Mouse (Mus musculus) heart, embryonic 12.5 days (tissue): ENCODE measurements around the gene Dio1. TPM values are rescaled to one million over a fixed set of nuclear protein-coding genes. Genes with fewer than 3 reads are reported as not detected.

ENCODE experiments used
- ATAC-seq: fragments of 200-750 bp; cut with Nextera tagmentation; 2 replicates; pipeline ENCODE4 v1.8.0; 2017; ENCODE audit warnings: moderate TSS enrichment, moderate library complexity; ENCODE audit not compliant: insufficient number of reproducible peaks, low FRiP score
- H3K27ac ChIP-seq: fragments of 300-500 bp; sonication (generic); 2 replicates; pipeline ENCODE4 v1.5.1; 2016; ENCODE audit warnings: mild to moderate bottlenecking, moderate library complexity; ENCODE audit not compliant: poor library complexity, severe bottlenecking
- H3K27me3 ChIP-seq: fragments of 300-500 bp; sonication (generic); replicated peaks from 2 replicates; pipeline ENCODE4 v1.6.1; 2016; ENCODE audit warnings: mild to moderate bottlenecking, moderate library complexity
- H3K36me3 ChIP-seq: fragments of 300-500 bp; sonication (generic); 2 replicates; pipeline ENCODE4 v1.6.1; 2016; ENCODE audit warnings: mild to moderate bottlenecking, moderate library complexity
- H3K4me1 ChIP-seq: fragments of 300-500 bp; sonication (generic); replicated peaks from 2 replicates; pipeline ENCODE4 v1.6.1; 2016; ENCODE audit warnings: mild to moderate bottlenecking
- H3K4me2 ChIP-seq: fragments of 300-500 bp; sonication (generic); 2 replicates; pipeline ENCODE4 v1.6.1; 2016; ENCODE audit warnings: mild to moderate bottlenecking, moderate library complexity
- H3K4me3 ChIP-seq: fragments of 300-500 bp; sonication (generic); 2 replicates; pipeline ENCODE4 v1.5.1; 2016; ENCODE audit warnings: mild to moderate bottlenecking
- H3K9ac ChIP-seq: fragments of 300-500 bp; sonication (generic); 2 replicates; pipeline ENCODE4 v1.6.1; 2016; ENCODE audit warnings: mild to moderate bottlenecking, moderate library complexity
- H3K9me3 ChIP-seq: fragments of 300-500 bp; sonication (generic); replicated peaks from 2 replicates; pipeline ENCODE4 v1.6.1; 2016; ENCODE audit warnings: mild to moderate bottlenecking, moderate library complexity
- WGBS: fragments of 180-500 bp; shearing (Covaris S2); methylation state at CpG from one replicate; pipeline ENCODE4 v1.1.7; 2016; 5-methylcytosine and 5-hydroxymethylcytosine counted together
- polyA plus RNA-seq: library from polyadenylated mRNA; unstranded; fragments of >200 nt; fragmentation: Nextera tagmentation; extraction: Ambion mirVana; gene quantifications from 2 replicates; pipeline ENCODE4 v1.2.1, GENCODE M21; 2016

The Dio1 gene
- polyA plus RNA-seq, 1 experiment from 2014 or later, result not detected

GRCm38 (mm10) chr4:107300902-107301555, 5.9 kb downstream of the Dio1 start:
- H3K9ac ChIP-seq, result no peak overlapping the region
- no peak for ATAC-seq
- no peak overlapping the region for H3K4me2 ChIP-seq
- H3K4me3 ChIP-seq, result no peak overlapping the region
- peaks cover 8% of the 10 kb centered on the region for H3K4me1 ChIP-seq
- no peak overlapping the region for H3K27ac ChIP-seq
- H3K27me3 ChIP-seq, result 0 out of 2 replicates have a peak, but pooled peaks cover 9% of the 10 kb centered on the region
- no peaks in the 10 kb centered on the region for H3K36me3 ChIP-seq
- 87% methylated on average over 1 of the region's 1 CpGs for WGBS
- no peaks in the 10 kb centered on the region for H3K9me3 ChIP-seq

- H3K27me3 ChIP-seq, result 0 out of 2 replicates have a peak, but pooled peaks cover 9% of the 10 kb centered on the region
- WGBS, result 74% methylated on average over 4 of the region's 4 CpGs
These were observed 6.6 kb downstream of the Dio1 start for GRCm38 (mm10) chr4:107300371-107300770.

GRCm38 (mm10) chr4:107299779-107300340, 7.1 kb downstream of the Dio1 start:
- 0 out of 2 replicates have a peak, but pooled peaks cover 5% of the 10 kb centered on the region for H3K27me3 ChIP-seq
- no peaks in the 10 kb centered on the region for H3K4me1 ChIP-seq
- no peak overlapping the region for H3K27ac ChIP-seq
- no peak overlapping the region for H3K4me3 ChIP-seq
- 84% methylated on average over 7 of the region's 7 CpGs for WGBS
- H3K9ac ChIP-seq, result no peak overlapping the region
- ATAC-seq, result no peak
- no peaks in the 10 kb centered on the region for H3K9me3 ChIP-seq
- no peaks in the 10 kb centered on the region for H3K36me3 ChIP-seq
- H3K4me2 ChIP-seq, result no peak overlapping the region

More at GRCm38 (mm10) chr4:107300371-107300770, 6.6 kb downstream of the Dio1 start:
- peaks cover 3% of the 10 kb centered on the region for H3K4me1 ChIP-seq
- no peak overlapping the region for H3K9ac ChIP-seq
- H3K27ac ChIP-seq, result no peak overlapping the region
- H3K9me3 ChIP-seq, result no peaks in the 10 kb centered on the region
- no peak overlapping the region for H3K4me2 ChIP-seq
- no peaks in the 10 kb centered on the region for H3K36me3 ChIP-seq
- no peak overlapping the region for H3K4me3 ChIP-seq
- no peak for ATAC-seq

- WGBS, result 77% methylated on average over 8 of the region's 8 CpGs
- no peak for ATAC-seq
- Histone ChIP-seq H3K27ac (no peak overlapping the region), H3K36me3 (no peaks in the 10 kb centered on the region), H3K9ac (no peak overlapping the region), H3K4me3 (no peak overlapping the region), H3K27me3 (no peaks in the 10 kb centered on the region), H3K4me1 (no peaks in the 10 kb centered on the region), H3K4me2 (no peak overlapping the region), H3K9me3 (no peaks in the 10 kb centered on the region)
These were observed 8.8 kb downstream of the Dio1 start for GRCm38 (mm10) chr4:107298071-107298606.

GRCm38 (mm10) chr4:107292273-107292662, 14.7 kb downstream of the Dio1 start:
- H3K27me3 ChIP-seq, result no peaks in the 10 kb centered on the region
- H3K4me3 ChIP-seq, result no peak overlapping the region
- ATAC-seq, result no peak
- WGBS, result 35% methylated on average over 4 of the region's 4 CpGs
- no peak overlapping the region for H3K4me2 ChIP-seq
- no peak overlapping the region for H3K9ac ChIP-seq
- H3K4me1 ChIP-seq, result peaks cover 4% of the 10 kb centered on the region
- no peaks in the 10 kb centered on the region for H3K9me3 ChIP-seq
- no peaks in the 10 kb centered on the region for H3K36me3 ChIP-seq
- no peak overlapping the region for H3K27ac ChIP-seq

GRCm38 (mm10) chr4:107291611-107292272, 15.2 kb downstream of the Dio1 start:
- Histone ChIP-seq H3K27ac (no peak overlapping the region), H3K4me2 (no peak overlapping the region), H3K9ac (no peak overlapping the region), H3K4me1 (peaks cover 4% of the 10 kb centered on the region), H3K4me3 (no peak overlapping the region), H3K36me3 (no peaks in the 10 kb centered on the region), H3K9me3 (no peaks in the 10 kb centered on the region), H3K27me3 (no peaks in the 10 kb centered on the region)
- no peak for ATAC-seq
- 80% methylated on average over 7 of the region's 7 CpGs for WGBS

- no peaks in the 10 kb centered on the region for H3K9me3 ChIP-seq
- no peaks in the 10 kb centered on the region for H3K36me3 ChIP-seq
- no peak overlapping the region for H3K4me2 ChIP-seq
- no peak for ATAC-seq
- no peak overlapping the region for H3K4me3 ChIP-seq
- no peak overlapping the region for H3K27ac ChIP-seq
- no peak overlapping the region for H3K9ac ChIP-seq
- 79% methylated on average over 2 of the region's 2 CpGs for WGBS
- peaks cover 4% of the 10 kb centered on the region for H3K4me1 ChIP-seq
- no peaks in the 10 kb centered on the region for H3K27me3 ChIP-seq
These were observed 19.5 kb downstream of the Dio1 start for GRCm38 (mm10) chr4:107287517-107287916.

- no peak overlapping the region for H3K4me3 ChIP-seq
- 88% methylated on average over 8 of the region's 8 CpGs for whole genome bisulfite sequencing
- no peaks in the 10 kb centered on the region for H3K36me3 ChIP-seq
- H3K4me2 ChIP-seq, result no peak overlapping the region
- H3K27ac ChIP-seq, result no peak overlapping the region
- H3K9me3 ChIP-seq, result no peaks in the 10 kb centered on the region
- no peaks in the 10 kb centered on the region for H3K27me3 ChIP-seq
- ATAC-seq, result no peak
- no peak overlapping the region for H3K9ac ChIP-seq
- no peaks in the 10 kb centered on the region for H3K4me1 ChIP-seq
These were observed 20.6 kb downstream of the Dio1 start for GRCm38 (mm10) chr4:107286386-107286785.

GRCm38 (mm10) chr4:107285446-107286200, 21.3 kb downstream of the Dio1 start:
- Histone ChIP-seq H3K9me3 (no peaks in the 10 kb centered on the region), H3K27me3 (no peaks in the 10 kb centered on the region), H3K4me1 (no peaks in the 10 kb centered on the region), H3K27ac (no peak overlapping the region), H3K4me2 (no peak overlapping the region), H3K36me3 (peaks cover 6% of the 10 kb centered on the region; the same call in 1 of the 2 replicates), H3K4me3 (no peak overlapping the region), H3K9ac (no peak overlapping the region)
- ATAC-seq, result no peak
- WGBS, result 62% methylated on average over 3 of the region's 3 CpGs

- Histone ChIP-seq H3K9ac (no peak overlapping the region), H3K4me1 (0 out of 2 replicates have a peak, but pooled peaks cover 7% of the 10 kb centered on the region), H3K27ac (no peak overlapping the region), H3K4me3 (no peak overlapping the region), H3K4me2 (no peak overlapping the region), H3K9me3 (no peaks in the 10 kb centered on the region), H3K36me3 (peaks cover 14% of the 10 kb centered on the region), H3K27me3 (no peaks in the 10 kb centered on the region)
- no peak for ATAC-seq
- WGBS, result 66% methylated on average over 7 of the region's 7 CpGs
These were observed 26.0 kb downstream of the Dio1 start for GRCm38 (mm10) chr4:107280843-107281475.
